Mouse (Mus musculus): ENCODE data around the gene Zbtb16.
A peak's percentile ranks its signal among the peaks of the same experiment; 100 is the strongest.

Zbtb16 gene

DNA sequence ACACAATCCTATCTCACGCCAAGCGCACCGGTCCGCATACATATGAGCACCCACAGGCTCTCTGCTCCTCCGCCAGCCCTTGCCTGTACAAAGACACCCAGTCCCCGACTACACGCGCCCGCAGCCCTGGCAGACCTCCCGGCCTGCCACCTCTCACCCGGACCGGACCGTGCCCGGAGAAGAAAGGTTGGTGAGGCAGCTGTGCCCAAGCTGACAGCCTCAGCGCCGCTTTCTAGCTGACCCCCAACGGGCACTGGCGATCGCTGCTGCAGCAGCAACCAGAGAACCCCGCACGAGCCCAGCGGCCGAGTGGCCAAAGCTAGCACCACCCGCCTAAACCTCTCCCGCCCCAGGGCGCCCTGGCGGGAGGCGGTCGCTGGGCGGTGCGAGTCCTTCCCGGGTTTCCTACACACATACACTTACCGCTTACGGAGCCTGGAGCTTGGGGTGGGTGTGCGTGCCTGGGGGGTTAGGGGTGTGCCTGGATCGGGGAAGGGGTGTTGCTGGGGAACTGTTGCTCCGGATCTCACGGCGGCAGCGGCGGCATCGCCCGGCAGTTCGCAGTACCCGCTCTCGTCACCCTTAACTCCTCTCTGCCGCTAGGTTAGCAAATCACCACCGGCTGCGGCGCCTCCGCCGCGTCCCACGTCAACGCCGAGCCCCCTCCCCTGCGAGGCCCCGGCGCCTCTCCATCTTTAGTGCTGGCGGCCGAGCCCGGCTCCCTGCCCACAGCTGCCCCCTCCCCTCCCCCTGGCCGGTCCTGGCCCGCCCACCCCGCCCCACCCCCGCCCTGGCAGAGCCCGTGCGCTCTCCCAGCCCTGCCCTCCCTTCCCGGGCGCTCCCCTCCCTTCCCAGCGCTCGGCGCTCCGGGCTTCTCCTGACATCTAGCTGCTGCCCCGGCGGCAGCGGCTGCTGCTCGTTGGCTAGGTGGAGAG, at the start of gene Zbtb16:
Gene Zbtb16 (minus strand): TSS at position 592 of the 935 bp plus-strand sequence.
- DNase-seq = peak; percentile 76

DNA sequence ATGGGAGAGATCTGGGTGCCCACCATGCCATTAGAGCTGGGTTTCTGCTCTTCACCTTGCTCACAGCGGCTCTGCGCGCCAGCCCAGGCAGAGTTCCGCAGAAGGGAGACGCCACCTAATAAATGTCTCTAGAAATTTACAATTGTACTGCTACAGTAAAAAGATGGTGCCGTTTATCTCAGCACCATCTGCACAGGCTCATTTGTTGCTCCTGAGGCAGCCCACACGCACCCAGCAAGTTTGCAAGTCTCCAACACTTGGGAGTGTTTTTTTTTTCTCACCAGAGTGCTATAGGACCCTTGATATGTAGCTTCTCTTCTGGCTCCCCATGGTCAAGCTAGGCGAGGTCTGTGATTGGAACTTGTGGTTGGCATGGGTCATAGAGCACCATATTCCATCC, 36.9 kb upstream of the Zbtb16 start:
- DNase-seq = no peak

- DNase-seq = no peak
Observed at GRCm38 (mm10) chr9:48866523-48867121, 30.6 kb upstream of the Zbtb16 start.

DNA sequence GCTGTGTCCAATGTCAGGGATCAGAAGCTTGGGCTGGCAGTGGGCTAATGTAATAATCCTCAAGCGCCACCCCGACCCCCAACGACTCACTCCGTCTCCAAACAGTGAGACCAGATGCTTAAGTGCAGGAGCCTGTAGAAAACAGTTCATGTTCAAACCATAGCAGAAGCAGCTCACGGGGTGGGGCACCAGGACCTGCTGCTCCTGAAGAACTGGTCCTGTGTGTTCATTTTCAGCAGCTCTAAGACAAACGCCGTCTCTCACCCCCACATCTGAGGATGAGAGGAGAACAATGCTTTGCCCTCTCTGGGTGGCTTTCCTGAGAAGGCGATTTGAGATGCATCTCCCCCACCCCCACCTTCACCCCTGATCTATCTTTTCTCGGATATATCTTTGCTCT, 29.2 kb upstream of the Zbtb16 start:
- DNase-seq = no peak

GRCm38 (mm10) chr9:48861481-48861880, 25.5 kb upstream of the Zbtb16 start:
- DNase-seq = no peak

GRCm38 (mm10) chr9:48860526-48860845, 24.5 kb upstream of the Zbtb16 start:
- peak; percentile 57 for DNase-seq

- DNase-seq = no peak
Observed at GRCm38 (mm10) chr9:48859828-48860525, 24.0 kb upstream of the Zbtb16 start.

- DNase-seq = no peak
Observed at GRCm38 (mm10) chr9:48857944-48858343, 21.9 kb upstream of the Zbtb16 start.

DNA sequence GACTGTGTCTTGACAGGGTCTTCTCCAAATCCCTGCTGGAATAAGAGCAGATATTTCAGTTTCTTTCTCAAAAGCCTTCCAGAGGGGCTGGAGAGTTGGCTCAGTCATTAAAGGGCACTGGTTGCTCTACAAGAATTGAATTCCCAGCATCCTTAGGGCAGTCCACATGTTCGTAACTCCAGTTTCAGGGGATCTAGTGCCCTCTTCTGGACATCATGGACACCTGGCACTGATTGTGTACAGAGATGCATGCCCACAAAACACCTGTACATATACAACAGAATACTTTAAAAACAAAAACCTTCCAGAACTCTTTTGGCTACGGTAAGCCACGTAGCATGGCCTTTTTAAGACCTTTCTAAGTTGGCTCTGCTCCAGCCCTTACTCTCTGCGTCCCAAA, 20.2 kb upstream of the Zbtb16 start:
- DNase-seq = no peak

DNA sequence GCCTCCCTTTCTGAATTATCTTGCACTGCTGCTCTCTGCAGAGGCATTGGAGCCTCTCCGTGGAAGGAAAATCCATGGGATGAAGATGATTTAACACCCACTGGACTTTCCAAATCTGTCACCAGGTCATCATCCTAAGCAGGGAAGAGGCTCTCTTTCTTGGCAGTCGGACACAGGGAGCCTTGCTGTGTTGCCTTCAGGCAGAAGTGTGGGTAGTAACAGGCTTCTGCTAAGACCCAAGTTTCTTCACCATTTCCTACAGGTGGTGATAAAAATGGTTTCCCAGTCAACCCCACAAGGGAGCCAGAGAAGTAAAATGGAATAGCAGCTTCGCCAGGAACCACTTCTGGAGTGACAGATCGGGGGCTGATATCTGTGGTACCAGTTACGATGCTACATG, 13.5 kb upstream of the Zbtb16 start:
- no peak for DNase-seq

DNA sequence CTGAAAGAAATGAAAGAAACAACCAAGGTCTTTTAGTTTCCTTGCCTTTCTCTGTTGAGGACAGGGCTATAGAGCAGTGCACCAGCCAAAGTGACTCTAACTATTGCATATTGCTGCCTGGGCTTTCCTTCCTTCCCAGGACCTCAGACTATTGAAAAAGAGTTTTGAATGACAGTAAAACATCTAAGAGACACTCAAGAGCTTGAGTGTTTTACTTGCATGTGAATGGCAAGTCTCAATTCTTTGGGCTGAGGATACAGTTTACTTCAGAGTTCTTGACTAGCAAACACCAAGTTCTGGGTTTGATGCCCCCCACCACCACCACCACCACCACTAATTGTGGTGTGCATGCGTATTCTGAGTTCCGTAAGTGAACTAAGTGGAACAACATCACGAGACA, 3.5 kb upstream of the Zbtb16 start:
- DNase-seq = no peak

- DNase-seq = no peak
Observed at GRCm38 (mm10) chr9:48838346-48838745, 2.3 kb upstream of the Zbtb16 start.

- DNase-seq = peak; percentile 41
Observed at GRCm38 (mm10) chr9:48837181-48837580, 1.2 kb upstream of the Zbtb16 start.

DNA sequence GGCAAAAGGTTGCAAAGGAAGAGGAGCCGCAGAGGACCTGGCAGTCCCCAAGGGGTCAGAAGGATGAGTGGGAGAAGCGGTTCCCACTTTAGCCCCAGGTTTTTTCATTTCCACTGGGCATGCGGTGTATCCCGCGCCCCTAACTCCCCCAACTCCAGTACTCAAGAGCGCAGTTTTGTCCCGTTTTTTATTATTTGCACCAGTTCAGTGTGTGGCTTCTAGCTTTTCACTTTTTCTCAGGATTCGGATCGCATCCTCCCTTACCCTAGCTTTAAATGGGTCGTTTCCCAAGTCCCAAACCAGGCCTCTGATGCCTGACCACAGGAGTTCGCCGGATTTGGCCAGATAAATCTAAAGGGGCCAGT, 526 bp upstream of the Zbtb16 start:
- no peak for DNase-seq

DNA sequence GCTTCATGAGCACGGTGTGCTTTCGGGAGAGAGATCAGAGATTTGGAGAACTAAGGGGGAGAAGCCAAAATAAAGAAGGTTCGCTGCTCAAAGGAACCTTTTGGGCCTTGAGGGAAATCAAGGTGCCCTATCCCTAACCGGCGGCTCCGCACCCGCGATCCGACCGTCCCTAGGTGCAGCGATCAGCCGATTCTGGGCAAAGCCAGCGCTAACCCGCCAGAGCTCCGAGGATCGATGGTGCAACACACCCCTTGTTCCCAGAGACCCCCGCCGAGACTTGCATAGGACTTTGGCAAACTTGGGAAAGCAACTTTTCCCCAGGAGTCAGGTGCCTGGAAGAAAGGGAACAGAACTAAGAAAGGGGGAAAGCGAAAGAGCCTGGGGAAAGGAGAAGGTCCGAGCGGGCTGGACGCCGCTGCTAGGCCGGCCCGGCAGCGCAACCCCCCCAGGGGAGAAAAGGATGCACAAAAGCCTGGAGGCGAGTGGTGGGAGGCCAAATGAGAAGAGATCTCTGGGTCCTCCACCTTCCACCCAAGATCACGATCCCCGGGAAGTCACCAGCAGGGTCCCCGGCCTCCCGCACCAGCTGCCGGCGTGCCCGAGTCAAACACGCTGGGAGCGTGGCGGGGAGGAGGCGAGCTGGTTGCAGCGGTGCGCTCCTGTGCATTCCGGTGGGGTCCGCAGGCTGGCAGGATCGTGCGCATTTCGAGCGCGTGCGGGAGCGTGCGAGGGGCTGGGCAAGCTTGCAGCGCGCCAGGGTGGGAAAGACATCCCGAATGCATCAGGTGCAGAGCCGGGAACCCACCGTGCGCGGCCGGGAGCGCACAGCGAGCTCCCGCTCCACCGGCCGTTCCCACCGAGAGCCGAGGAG, 1.2 kb downstream of the Zbtb16 start:
- DNase-seq = peak; percentile 51

GRCm38 (mm10) chr9:48834006-48834405, 2.0 kb downstream of the Zbtb16 start:
- no peak for DNase-seq

DNA sequence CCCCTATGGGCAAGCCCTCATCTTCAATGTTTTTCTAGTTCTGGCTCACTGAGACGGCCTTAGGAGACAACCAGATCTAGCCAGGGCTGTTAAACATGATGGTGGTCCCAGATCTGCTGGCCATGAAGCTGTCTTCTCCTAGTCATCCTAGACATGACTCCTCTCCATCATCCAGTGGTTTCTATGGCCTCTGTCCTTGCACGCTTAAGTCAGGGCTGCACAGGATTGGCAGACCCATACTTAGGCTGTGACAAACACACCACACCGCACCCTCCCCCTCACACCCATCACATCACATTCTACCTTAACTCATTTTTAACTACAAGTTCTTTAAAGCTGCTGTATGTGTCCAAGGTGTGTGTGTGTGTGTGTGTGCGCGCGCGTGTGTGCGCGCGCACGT, 2.5 kb downstream of the Zbtb16 start:
- DNase-seq = no peak

GRCm38 (mm10) chr9:48832473-48833100, 3.4 kb downstream of the Zbtb16 start:
- no peak for DNase-seq

DNA sequence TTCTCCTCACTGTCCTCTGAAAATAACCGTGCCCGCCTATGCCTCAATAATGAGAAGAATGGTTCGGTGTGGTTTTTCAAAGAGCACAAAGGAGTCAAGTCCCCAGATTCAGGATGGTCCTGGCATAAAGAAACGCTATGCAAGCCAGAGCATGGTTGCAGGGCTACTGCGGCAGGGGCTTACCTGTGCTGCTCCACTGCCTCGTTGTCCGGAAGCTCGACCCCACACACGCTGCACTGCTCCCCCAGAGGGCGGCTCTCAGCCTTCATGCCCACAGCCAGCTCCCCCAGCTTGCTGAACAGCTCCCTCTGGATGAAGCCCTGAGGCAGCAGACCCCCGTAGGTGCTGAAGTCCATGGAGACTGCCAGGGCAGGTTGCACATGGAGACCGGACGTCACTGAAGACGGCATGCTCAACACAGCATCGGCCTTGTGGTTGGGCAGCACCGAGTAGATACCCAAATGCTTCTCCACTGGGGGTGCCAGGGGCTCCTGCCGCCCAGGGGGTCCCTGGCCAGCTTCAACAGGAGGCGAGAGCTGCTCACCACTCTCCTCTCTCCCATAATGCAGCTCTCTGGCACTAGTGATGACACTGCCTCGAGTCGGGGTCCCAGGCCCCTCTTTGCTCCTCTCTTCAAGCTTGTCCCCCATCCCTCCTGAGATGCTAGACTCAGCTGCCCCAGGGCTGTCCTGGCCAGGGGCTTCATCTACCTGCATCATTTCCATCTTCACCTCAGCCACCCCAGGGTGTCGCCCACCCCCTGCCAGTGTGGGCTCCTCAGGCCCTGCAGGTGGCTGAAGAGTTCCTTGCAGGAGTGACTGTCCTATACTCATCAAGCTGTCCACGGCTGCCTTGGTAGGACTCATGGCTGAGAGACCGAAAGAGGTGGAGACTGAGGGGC, 4.2 kb downstream of the Zbtb16 start:
- DNase-seq = no peak

DNA sequence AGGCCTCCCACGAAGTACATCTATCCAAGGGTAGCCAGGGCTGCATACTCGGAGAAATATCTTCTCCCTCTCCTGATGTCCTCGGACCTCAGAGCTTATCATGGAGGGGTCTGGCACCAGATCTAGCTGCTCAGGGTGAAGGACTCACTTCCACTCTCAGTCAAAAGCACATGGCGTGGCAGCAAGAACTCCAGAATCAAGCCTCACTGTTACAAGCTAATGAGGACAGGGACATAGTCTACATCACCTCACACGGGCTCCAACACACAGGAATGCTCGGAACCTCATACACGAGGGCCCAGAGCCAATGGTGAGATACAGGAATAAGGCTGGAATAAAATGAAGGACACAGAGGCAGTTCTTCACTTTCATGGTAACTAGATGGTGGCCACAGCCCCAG, 7.2 kb downstream of the Zbtb16 start:
- no peak for DNase-seq

DNA sequence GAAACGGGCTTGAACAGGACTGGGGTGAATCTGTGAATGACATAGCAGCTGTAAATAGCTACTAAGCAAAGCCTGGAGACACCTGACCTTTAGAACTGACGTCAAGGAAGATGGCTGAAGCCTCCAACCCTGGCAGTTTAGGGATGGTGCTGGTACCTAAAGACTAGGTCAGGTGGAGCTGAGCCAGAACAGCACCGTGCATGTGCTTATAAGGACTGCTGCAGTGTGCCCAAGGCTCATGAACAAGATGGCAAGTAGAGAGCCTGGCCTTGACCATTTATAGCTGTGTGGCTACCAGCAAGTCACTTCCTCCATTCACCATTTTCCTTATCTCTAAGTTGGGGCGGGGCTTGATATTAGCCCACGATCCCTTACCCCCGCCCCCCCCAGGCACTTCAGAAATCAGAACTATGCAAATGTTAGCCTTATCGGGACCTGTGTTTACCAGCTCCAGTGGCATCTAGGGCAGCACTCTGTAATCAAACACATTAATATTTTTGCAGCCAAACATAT, 9.6 kb downstream of the Zbtb16 start:
- DNase-seq = no peak

Measured in right cerebral cortex, postnatal 14 days (tissue).